Mouse (Mus musculus) liver, postnatal 0 days (tissue): ENCODE data around the gene Mest. TPM values are rescaled to one million over a fixed set of nuclear protein-coding genes. Genes with fewer than 3 reads are reported as not detected.

Experiments used
- ATAC-seq: fragments of 200-750 bp; cut with Nextera tagmentation; 2 replicates; pipeline ENCODE4 v1.8.0; 2017; ENCODE audit warnings: mild to moderate bottlenecking, moderate library complexity
- DNase-seq: peaks from one replicate; pipeline ENCODE4 v3.0.0-alpha.2; 2016
- H3K27ac ChIP-seq: fragments of 300-500 bp; sonication (generic); 2 replicates; pipeline ENCODE4 v1.5.1; 2014; ENCODE audit warnings: antibody characterized with exemption, moderate library complexity, mild to moderate bottlenecking, low read depth
- H3K27me3 ChIP-seq: fragments of 300-500 bp; sonication (generic); 2 replicates; pipeline ENCODE4 v1.6.1; 2014; ENCODE audit warnings: low read length, control low read depth, mixed read lengths; ENCODE audit not compliant: insufficient read depth
- H3K36me3 ChIP-seq: fragments of 300-500 bp; sonication (generic); replicated peaks from 2 replicates; pipeline ENCODE4 v1.6.1; 2014; ENCODE audit warnings: mild to moderate bottlenecking, control low read depth, low read length, moderate library complexity, mixed read lengths; ENCODE audit not compliant: insufficient read depth
- H3K4me1 ChIP-seq: fragments of 300-500 bp; sonication (generic); 2 replicates; pipeline ENCODE4 v1.6.1; 2014; ENCODE audit warnings: antibody characterized with exemption, mild to moderate bottlenecking, control low read depth; ENCODE audit not compliant: insufficient read depth
- H3K4me2 ChIP-seq: fragments of 300-500 bp; sonication (generic); 2 replicates; pipeline ENCODE4 v1.6.1; 2014; ENCODE audit warnings: low read depth, mild to moderate bottlenecking, low read length, moderate library complexity, mixed read lengths
- H3K4me3 ChIP-seq: fragments of 300-500 bp; sonication (generic); 2 replicates; pipeline ENCODE4 v1.5.1; 2014; ENCODE audit warnings: low read depth, low read length
- H3K9ac ChIP-seq: fragments of 300-500 bp; sonication (generic); replicated peaks from 2 replicates; pipeline ENCODE4 v1.6.1; 2014; ENCODE audit warnings: mild to moderate bottlenecking, moderate library complexity
- H3K9me3 ChIP-seq: fragments of 300-500 bp; sonication (generic); 2 replicates; pipeline ENCODE4 v1.6.1; 2016; ENCODE audit warnings: mild to moderate bottlenecking, control low read depth, low read length, mixed read lengths
- CTCF ChIP-seq: sonication (generic); IDR thresholded peaks from 2 replicates; pipeline ENCODE4 v1.5.1; 2016; ENCODE audit warnings: antibody characterized with exemption, low read depth
- EP300 ChIP-seq: IDR thresholded peaks from 2 replicates; pipeline ENCODE4 v1.6.1; 2016; ENCODE audit warnings: antibody characterized with exemption, low read depth, mild to moderate bottlenecking
- WGBS: fragments of 180-500 bp; shearing (Covaris S2); extraction: QIAGEN DNeasy Blood & Tissue Kit; methylation state at CpG from one replicate; pipeline ENCODE4 v1.1.7; 2014; ENCODE audit not compliant: insufficient replicate concordance; 5-methylcytosine and 5-hydroxymethylcytosine counted together
- polyA plus RNA-seq: library from polyadenylated mRNA; unstranded; fragments of >200 nt; fragmentation: Nextera tagmentation; extraction: Ambion mirVana; gene quantifications from 2 replicates; pipeline ENCODE4 v1.2.1, GENCODE M21; 2015

Gene Mest
- polyA plus RNA-seq, 1 experiment from 2014 or later, result 117 TPM

GRCm38 (mm10) chr6:30735728-30736371 is 12.5 kb downstream of the Mest start:
- Histone ChIP-seq H3K4me2 (peak overlapping the region; percentile 45), H3K27ac (no peak overlapping the region), H3K4me1 (0 out of 2 replicates have a peak, but pooled peaks cover 3% of the 10 kb centered on the region), H3K27me3 (peaks cover 55% of the 10 kb centered on the region), H3K4me3 (no peak overlapping the region; the same call in 1 of the 2 replicates), H3K9me3 (peaks cover 10% of the 10 kb centered on the region), H3K36me3 (no peaks in the 10 kb centered on the region), H3K9ac (no peak overlapping the region)
- DNase-seq (no peak), ATAC-seq (no peak)
- 54% methylated on average over 15 of the region's 15 CpGs for WGBS
- TF ChIP-seq CTCF, result no peak
- no peak for TF ChIP-seq EP300

GRCm38 (mm10) chr6:30736372-30736762 is 13.0 kb downstream of the Mest start:
- Histone ChIP-seq H3K27ac (no peak overlapping the region), H3K4me1 (0 out of 2 replicates have a peak, but pooled peaks cover 3% of the 10 kb centered on the region), H3K9ac (no peak overlapping the region), H3K27me3 (peaks cover 55% of the 10 kb centered on the region), H3K4me2 (peak overlapping the region; percentile 13; the same call in 1 of the 2 replicates), H3K9me3 (peaks cover 10% of the 10 kb centered on the region), H3K36me3 (no peaks in the 10 kb centered on the region), H3K4me3 (no peak overlapping the region; the same call in 1 of the 2 replicates)
- 47% methylated on average over 13 of the region's 13 CpGs for WGBS
- DNase-seq (no peak), ATAC-seq (no peak)
- TF ChIP-seq CTCF (no peak), EP300 (no peak)

GRCm38 (mm10) chr6:30736864-30737547 is 13.7 kb downstream of the Mest start:
- Histone ChIP-seq H3K4me1 (0 out of 2 replicates have a peak, but pooled peaks cover 3% of the 10 kb centered on the region), H3K36me3 (no peaks in the 10 kb centered on the region), H3K4me3 (no peak overlapping the region), H3K4me2 (peak overlapping the region; percentile 59), H3K9ac (no peak overlapping the region), H3K27me3 (peaks cover 55% of the 10 kb centered on the region), H3K27ac (no peak overlapping the region), H3K9me3 (peaks cover 10% of the 10 kb centered on the region)
- DNase-seq (peak; percentile 70), ATAC-seq (peak; percentile 72; the same call in 1 of the 2 replicates)
- 49% methylated on average over 29 of the region's 29 CpGs for WGBS
- peak; percentile 61 for TF ChIP-seq CTCF
- no peak for TF ChIP-seq EP300

GRCm38 (mm10) chr6:30737548-30738463 is 14.5 kb downstream of the Mest start:
- H3K9ac ChIP-seq, result peak overlapping the region; percentile 44; the same call in 1 of the 2 replicates
- peaks cover 51% of the 10 kb centered on the region for H3K27me3 ChIP-seq
- no peaks in the 10 kb centered on the region for H3K36me3 ChIP-seq
- no peak overlapping the region for H3K27ac ChIP-seq
- peak overlapping the region; percentile 59 for H3K4me2 ChIP-seq
- TF ChIP-seq EP300 (no peak), CTCF (0 out of 2 replicates have a peak, but pooled peaks have one; percentile 2)
- DNase-seq (peak; percentile 33), ATAC-seq (no peak)
- WGBS, result 51% methylated on average over 66 of the region's 66 CpGs
- 0 out of 2 replicates have a peak, but pooled peaks cover 3% of the 10 kb centered on the region for H3K4me1 ChIP-seq
- H3K9me3 ChIP-seq, result peaks cover 10% of the 10 kb centered on the region
- peak overlapping the region; percentile 41 for H3K4me3 ChIP-seq

GRCm38 (mm10) chr6:30738464-30739006 is 15.2 kb downstream of the Mest start:
- no peak overlapping the region for H3K27ac ChIP-seq
- H3K36me3 ChIP-seq, result no peaks in the 10 kb centered on the region
- peaks cover 10% of the 10 kb centered on the region for H3K9me3 ChIP-seq
- no peak overlapping the region for H3K9ac ChIP-seq
- 0 out of 2 replicates have a peak, but pooled peaks cover 3% of the 10 kb centered on the region for H3K4me1 ChIP-seq
- peak overlapping the region; percentile 59; the same call in 1 of the 2 replicates for H3K4me2 ChIP-seq
- H3K4me3 ChIP-seq, result peak overlapping the region; percentile 41
- DNase-seq, result no peak
- WGBS, result 52% methylated on average over 20 of the region's 20 CpGs
- TF ChIP-seq EP300, result no peak
- no peak for TF ChIP-seq CTCF
- ATAC-seq, result no peak
- peaks cover 45% of the 10 kb centered on the region for H3K27me3 ChIP-seq
